Mouse (Mus musculus): ENCODE measurements around the gene Batf3. TPM values are rescaled to one million over a fixed set of nuclear protein-coding genes. Genes with fewer than 3 reads are reported as not detected.

Batf3 gene
- total and polyA plus RNA-seq, 3 experiments: 42.5 to 50.4 (median 44.7) TPM

DNA sequence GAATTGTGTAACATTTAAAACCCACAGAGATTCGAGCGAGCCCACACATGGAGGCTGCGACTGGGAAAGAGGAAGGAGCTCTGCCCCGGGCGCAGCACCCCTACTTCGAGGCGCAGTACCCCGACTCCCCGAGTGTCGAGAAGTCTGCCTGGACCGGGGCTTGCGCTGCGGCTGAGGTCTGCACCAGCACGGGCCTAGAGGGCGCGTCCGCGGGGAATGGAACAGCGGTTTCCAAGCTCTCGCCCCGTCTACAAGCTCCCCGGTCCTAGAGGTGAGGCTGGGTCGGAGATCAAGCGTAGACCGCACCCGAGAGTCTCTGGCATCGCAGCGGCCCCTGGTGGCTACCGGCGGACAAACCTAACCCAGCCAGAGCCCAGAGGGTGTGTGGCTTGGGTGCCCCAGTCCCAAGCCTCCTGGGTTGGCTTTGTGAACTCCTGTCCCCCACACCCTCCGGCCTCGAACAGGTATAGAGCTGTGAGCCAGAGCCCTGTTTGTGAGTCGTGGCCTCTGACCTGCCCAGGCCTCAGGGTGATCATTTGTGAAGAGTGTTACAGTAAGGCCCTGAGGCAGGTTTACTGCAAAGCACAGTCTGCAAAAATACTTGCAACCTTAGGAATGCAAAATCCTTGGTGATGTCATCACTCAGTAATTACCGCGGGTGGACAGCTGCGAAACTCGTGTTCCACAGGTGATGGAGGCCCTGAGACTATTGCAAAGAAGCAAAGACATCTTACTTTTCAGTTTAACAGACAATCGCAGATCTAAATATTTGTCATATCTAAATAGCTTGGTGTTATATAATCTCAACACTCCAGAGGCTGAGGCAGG, 28.4 kb downstream of the Batf3 start:
- in situ Hi-C loops (cut with MboI; ENCODE audit: low pct_ligation_motif_present, low pct_unique_long_range_greater_than_20kb, low sequenced_read_pairs): loop anchor here (5.0 kb wide), 1 partner anchor 34 kb away; no protein-coding TSS in a partner anchor

DNA sequence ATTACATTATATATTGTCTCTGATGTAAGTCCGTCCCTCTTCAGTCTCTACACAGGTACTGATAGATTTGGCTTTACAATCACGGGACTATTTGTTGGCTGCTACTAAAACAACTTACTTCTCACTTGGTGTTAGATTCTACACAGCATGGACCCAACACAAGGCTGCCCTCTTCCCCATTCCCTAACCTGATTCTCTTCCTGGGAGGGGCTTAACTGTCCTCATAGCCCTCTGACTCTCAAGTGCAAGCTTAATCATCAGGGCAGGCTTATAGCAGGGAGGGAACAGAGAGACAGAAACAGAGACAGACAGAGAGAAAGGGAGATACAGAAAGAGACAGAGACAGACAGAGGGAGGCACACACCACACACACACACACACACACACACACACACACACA, 34.0 kb downstream of the Batf3 start:
- Histone ChIP-seq H3K9me3 (replicated peaks; ENCODE audit: low read length) (peaks cover 16% of the 10 kb centered on the region), H3K36me3 (replicated peaks in 1 of 2; ENCODE audit: control insufficient read depth in 1 of 2, insufficient read depth in 1 of 2, low read length in 1 of 2) (no peaks in the 10 kb centered on the region), H3K9ac (ENCODE audit: insufficient read depth, low read depth) (no peak overlapping the region), H3K4me1 (ENCODE audit: control insufficient read depth in 1 of 2, insufficient read depth in 2 of 2) (0 out of 4 replicates have a peak, but pooled peaks cover 0 to 10% of the 10 kb centered on the region in 2 experiments), H3K79me2 (replicated peaks; ENCODE audit: control insufficient read depth, extremely low read depth, insufficient read depth, poor library complexity, severe bottlenecking) (no peaks in the 10 kb centered on the region), H3K27me3 (replicated peaks) (no peaks in the 10 kb centered on the region), H3K4me3 (replicated peaks in 1 of 3; ENCODE audit: low read depth in 2 of 3, low read length in 2 of 3, poor library complexity in 1 of 3) (no peak overlapping the region), H3K27ac (ENCODE audit: insufficient read depth, low read depth) (no peak overlapping the region), H3K4me2 (ENCODE audit: insufficient read depth, low read depth, poor library complexity, severe bottlenecking) (no peak overlapping the region)
- TF ChIP-seq MEF2A (IDR thresholded peaks at IDR 0.05; ENCODE audit: borderline replicate concordance, low read depth, low read length): no peak
- TF ChIP-seq SIN3A (IDR thresholded peaks at IDR 0.05; ENCODE audit: low read length): no peak
- no peak for TF ChIP-seq RAD21 (IDR thresholded peaks at IDR 0.05; ENCODE audit: low read depth, low read length)
- no peak for TF ChIP-seq ZKSCAN1 (IDR thresholded peaks at IDR 0.05; ENCODE audit: borderline replicate concordance, low read depth, low read length)
- TF ChIP-seq ZMIZ1 (IDR thresholded peaks at IDR 0.05; ENCODE audit: low read depth, low read length): no peak
- TF ChIP-seq CHD1 (IDR thresholded peaks at IDR 0.05; ENCODE audit: low read depth, low read length): no peak
- no peak for TF ChIP-seq PAX5 (IDR thresholded peaks at IDR 0.05; ENCODE audit: low read length)
- TF ChIP-seq E2F4 (IDR thresholded peaks at IDR 0.05; ENCODE audit: insufficient replicate concordance, low read depth, low read length): no peak
- no peak for TF ChIP-seq JUN (IDR thresholded peaks at IDR 0.05; ENCODE audit: insufficient read depth, low read depth, low read length)
- TF ChIP-seq USF2 (conservative IDR thresholded peaks at IDR 0.05; ENCODE audit: low read depth, low read length): no peak
- no peak for TF ChIP-seq CHD2 (IDR thresholded peaks at IDR 0.05; ENCODE audit: low read length)
- TF ChIP-seq MAX (IDR thresholded peaks at IDR 0.05; ENCODE audit: low read length): no peak
- in situ Hi-C loops (cut with MboI; ENCODE audit: low pct_ligation_motif_present, low pct_unique_long_range_greater_than_20kb, low sequenced_read_pairs) (loop anchor here (5.0 kb wide), 1 partner anchor 46 kb away; no protein-coding TSS in a partner anchor), dilution Hi-C loops (cut with MboI; ENCODE audit: extremely low pct_ligation_motif_present, extremely low pct_unique_long_range_greater_than_20kb, low sequenced_read_pairs) (no loop called here)
- DNase-seq (ENCODE audit: extremely low read depth): no peak

More for the DNA sequence above, 28.4 kb downstream of the Batf3 start:
- Histone ChIP-seq H3K27me3 (replicated peaks) (no peaks in the 10 kb centered on the region), H3K79me2 (replicated peaks; ENCODE audit: control insufficient read depth, extremely low read depth, insufficient read depth, poor library complexity, severe bottlenecking) (no peaks in the 10 kb centered on the region), H3K4me1 (ENCODE audit: control insufficient read depth in 1 of 2, insufficient read depth in 2 of 2) (peaks cover 22 to 42% of the 10 kb centered on the region in 2 experiments), H3K9me3 (replicated peaks; ENCODE audit: low read length) (peaks cover 18% of the 10 kb centered on the region), H3K36me3 (replicated peaks in 1 of 2; ENCODE audit: control insufficient read depth in 1 of 2, insufficient read depth in 1 of 2, low read length in 1 of 2) (no peaks in the 10 kb centered on the region), H3K4me3 (replicated peaks in 1 of 3; ENCODE audit: low read depth in 2 of 3, low read length in 2 of 3, poor library complexity in 1 of 3) (peak overlapping the region in 2 of 3 experiments; percentile 7 to 10), H3K4me2 (ENCODE audit: insufficient read depth, low read depth, poor library complexity, severe bottlenecking) (peak overlapping the region; percentile 55), H3K9ac (ENCODE audit: insufficient read depth, low read depth) (no peak overlapping the region), H3K27ac (ENCODE audit: insufficient read depth, low read depth) (no peak overlapping the region)
- DNase-seq (ENCODE audit: extremely low read depth): peak; percentile 83
- dilution Hi-C loops (cut with MboI; ENCODE audit: extremely low pct_ligation_motif_present, extremely low pct_unique_long_range_greater_than_20kb, low sequenced_read_pairs): no loop called here
- peak; percentile 60 for TF ChIP-seq ELF1 (IDR thresholded peaks at IDR 0.05; ENCODE audit: low read depth, low read length)
- TF ChIP-seq ZMIZ1 (IDR thresholded peaks at IDR 0.05; ENCODE audit: low read depth, low read length): no peak
- TF ChIP-seq CHD1 (IDR thresholded peaks at IDR 0.05; ENCODE audit: low read depth, low read length): no peak
- TF ChIP-seq MYC (IDR thresholded peaks at IDR 0.05; ENCODE audit: low read depth, low read length): 0 out of 2 replicates have a peak, but pooled peaks have one; percentile 23
- peak; percentile 30; the same call in 1 of the 2 replicates for TF ChIP-seq NRF1 (IDR thresholded peaks at IDR 0.05; ENCODE audit: low read depth, low read length)
- 0 out of 2 replicates have a peak, but pooled peaks have one; percentile 29 for TF ChIP-seq ETS1 (conservative IDR thresholded peaks at IDR 0.05; ENCODE audit: low read depth, low read length)
- TF ChIP-seq ZNF384 (IDR thresholded peaks at IDR 0.05; ENCODE audit: low read depth, low read length): no peak
- no peak for TF ChIP-seq E2F4 (IDR thresholded peaks at IDR 0.05; ENCODE audit: insufficient replicate concordance, low read depth, low read length)
- peak; percentile 56 for TF ChIP-seq BHLHE40 (IDR thresholded peaks at IDR 0.05; ENCODE audit: low read depth, low read length)
- TF ChIP-seq KAT2A (IDR thresholded peaks at IDR 0.05; ENCODE audit: insufficient replicate concordance, low read length): 0 out of 2 replicates have a peak, but pooled peaks have one; percentile 14
- TF ChIP-seq HCFC1 (IDR thresholded peaks at IDR 0.05; ENCODE audit: low read depth, low read length): peak; percentile 40; the same call in 1 of the 2 replicates
- peak; percentile 82 for TF ChIP-seq MEF2A (IDR thresholded peaks at IDR 0.05; ENCODE audit: borderline replicate concordance, low read depth, low read length)
- TF ChIP-seq ZC3H11A (IDR thresholded peaks at IDR 0.05; ENCODE audit: low read depth, low read length): peak; percentile 96
- TF ChIP-seq USF1 (IDR thresholded peaks at IDR 0.05; ENCODE audit: low read depth, low read length): no peak
- TF ChIP-seq MAZ (IDR thresholded peaks at IDR 0.05; ENCODE audit: low read depth, low read length): peak; percentile 68; the same call in 1 of the 2 replicates
- TF ChIP-seq TCF12 (IDR thresholded peaks at IDR 0.05; ENCODE audit: low read depth, low read length): peak; percentile 76
- TF ChIP-seq RCOR1 (conservative IDR thresholded peaks at IDR 0.05; ENCODE audit: low read depth, low read length): no peak
- peak; percentile 88 for TF ChIP-seq UBTF (IDR thresholded peaks at IDR 0.05; ENCODE audit: low read depth, low read length)
- peak; percentile 21 to 98; a peak in 3 of 4 replicates for TF ChIP-seq CTCF (conservative IDR thresholded peaks at IDR 0.05 in 1 of 2, IDR thresholded peaks at IDR 0.05 in 1 of 2; ENCODE audit: low read depth in 2 of 2, low read length in 2 of 2)
- peak; percentile 50; the same call in 1 of the 2 replicates for TF ChIP-seq NELFE (IDR thresholded peaks at IDR 0.05; ENCODE audit: low read depth, low read length)
- no peak for TF ChIP-seq CHD2 (IDR thresholded peaks at IDR 0.05; ENCODE audit: low read length)
- peak; percentile 40; the same call in 1 of the 2 replicates for TF ChIP-seq MAX (IDR thresholded peaks at IDR 0.05; ENCODE audit: low read length)
- 0 out of 2 replicates have a peak, but pooled peaks have one; percentile 41 for TF ChIP-seq MXI1 (IDR thresholded peaks at IDR 0.05; ENCODE audit: low read depth, low read length)
- no peak for TF ChIP-seq TBP (conservative IDR thresholded peaks at IDR 0.05; ENCODE audit: low read depth, low read length)
- TF ChIP-seq EP300 (IDR thresholded peaks at IDR 0.05; ENCODE audit: low read length): no peak
- peak; percentile 97 for TF ChIP-seq RAD21 (IDR thresholded peaks at IDR 0.05; ENCODE audit: low read depth, low read length)
- TF ChIP-seq IRF4 (IDR thresholded peaks at IDR 0.05; ENCODE audit: low read depth, low read length): peak; percentile 77; the same call in 1 of the 2 replicates
- TF ChIP-seq GABPA (IDR thresholded peaks at IDR 0.05; ENCODE audit: insufficient replicate concordance, low read depth, low read length): no peak
- no peak for TF ChIP-seq PAX5 (IDR thresholded peaks at IDR 0.05; ENCODE audit: low read length)
- peak; percentile 100 for TF ChIP-seq SMC3 (IDR thresholded peaks at IDR 0.05; ENCODE audit: low read depth, low read length)
- peak; percentile 66; the same call in 1 of the 2 replicates for TF ChIP-seq SIN3A (IDR thresholded peaks at IDR 0.05; ENCODE audit: low read length)
